Mouse (Mus musculus) frontal cortex, postnatal 14 days (tissue): ENCODE results near the gene Mettl7a1.
"Not testable (repeated sequence)": the region's sequence is repeated elsewhere in the genome, so short reads cannot be mapped to it uniquely, and the experiment has no call there.

Source experiments
- DNase-seq, 2 experiments: peaks; one replicate each; pipeline ENCODE4 v3.0.0; 2022; ENCODE audit warnings: low spot score in 2 of 2

Mettl7a1 gene

GRCm38 (mm10) chr15:100341314-100341980 is 37.5 kb downstream of the Mettl7a1 start:
- not testable (repeated sequence) for DNase-seq

- no peak for DNase-seq
These were observed 41.5 kb downstream of the Mettl7a1 start for GRCm38 (mm10) chr15:100345484-100345883.

GRCm38 (mm10) chr15:100346761-100347160 is 42.8 kb downstream of the Mettl7a1 start:
- no peak for DNase-seq

- no peak for DNase-seq
These were observed 45.6 kb downstream of the Mettl7a1 start for GRCm38 (mm10) chr15:100349496-100349895.

- no peak for DNase-seq
These were observed 47.6 kb downstream of the Mettl7a1 start for GRCm38 (mm10) chr15:100351501-100352060.

- DNase-seq, result no peak
These were observed 48.8 kb downstream of the Mettl7a1 start, which contains the start of the genes Methig1 and Mettl7a2 for GRCm38 (mm10) chr15:100352711-100353250. Gene Methig1 (plus strand): TSS chr15:100353149. Gene Mettl7a2 (plus strand): TSS chr15:100353200.

GRCm38 (mm10) chr15:100353399-100353798 is 49.5 kb downstream of the Mettl7a1 start:
- not testable (repeated sequence) for DNase-seq

GRCm38 (mm10) chr15:100355876-100356275 is 51.9 kb downstream of the Mettl7a1 start:
- DNase-seq, result no peak

GRCm38 (mm10) chr15:100364242-100364641 is 60.3 kb downstream of the Mettl7a1 start, which contains the start of gene Higd1c:
Gene Higd1c (plus strand): TSS chr15:100364542.
- no peak for DNase-seq

- not testable (repeated sequence) for DNase-seq
These were observed 62.0 kb downstream of the Mettl7a1 start for GRCm38 (mm10) chr15:100365967-100366366.

- no peak for DNase-seq
These were observed 63.2 kb downstream of the Mettl7a1 start for GRCm38 (mm10) chr15:100367119-100367518.

- peak in 1 of 2 experiments; percentile 66 for DNase-seq
These were observed 71.1 kb downstream of the Mettl7a1 start for GRCm38 (mm10) chr15:100375066-100375465.

GRCm38 (mm10) chr15:100377847-100378505 is 74.0 kb downstream of the Mettl7a1 start:
- DNase-seq, result not testable (repeated sequence)
